Mouse (Mus musculus) spleen, postnatal 14 days (tissue): Measurements from ENCODE around the gene Slc9a9.

ENCODE experiments used
- DNase-seq, 2 experiments: peaks; one replicate each; pipeline ENCODE4 v3.0.0; 2021 to 2022; ENCODE audit warnings: low spot score in 2 of 2

The Slc9a9 gene

DNA sequence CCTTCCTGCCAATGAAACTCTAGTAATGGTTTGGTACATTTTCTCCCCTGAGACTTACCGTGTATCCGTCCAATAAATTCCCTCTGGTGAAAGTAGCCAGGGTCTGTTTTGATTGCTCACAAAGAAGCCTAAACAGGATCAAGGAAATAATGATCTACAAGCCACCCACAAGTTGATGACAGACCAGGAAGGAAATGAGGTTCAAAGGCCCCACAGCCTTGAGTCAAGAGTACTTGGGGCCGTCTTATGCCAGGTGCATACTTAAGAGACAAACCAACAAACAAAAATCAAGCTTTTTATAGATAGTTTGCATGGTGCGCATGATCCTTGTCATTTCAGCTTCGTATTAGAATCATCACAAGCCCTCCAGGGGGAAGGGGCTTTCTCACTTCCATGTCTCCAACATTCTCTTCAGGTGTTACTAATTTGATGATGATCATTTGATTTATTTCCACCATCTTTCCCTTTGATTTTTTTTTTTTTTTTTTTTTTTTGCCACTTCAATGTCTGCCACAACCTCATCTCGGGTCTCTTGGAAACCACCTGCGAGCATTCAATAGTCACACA, 275.9 kb downstream of the Slc9a9 start:
- DNase-seq: no peak

DNA sequence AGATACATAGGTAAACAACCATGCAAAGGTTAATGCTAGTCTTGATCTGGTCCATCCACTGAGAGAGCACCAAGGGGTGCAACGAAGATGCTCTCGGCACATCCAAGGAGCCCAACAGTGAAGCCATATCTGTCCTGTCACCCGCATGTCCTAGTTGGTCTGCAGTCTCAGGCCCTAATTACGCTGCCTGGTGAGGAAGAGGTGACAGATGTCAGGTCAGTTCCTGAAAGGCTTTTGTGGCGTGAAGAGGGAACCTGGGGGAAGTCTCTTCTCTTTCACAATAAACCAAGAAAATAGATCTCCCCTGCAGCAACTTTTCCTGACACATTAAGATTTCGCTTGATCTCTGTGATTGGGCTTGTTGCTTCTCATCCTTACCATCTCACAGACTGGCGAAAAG, 277.5 kb downstream of the Slc9a9 start:
- no peak for DNase-seq

DNA sequence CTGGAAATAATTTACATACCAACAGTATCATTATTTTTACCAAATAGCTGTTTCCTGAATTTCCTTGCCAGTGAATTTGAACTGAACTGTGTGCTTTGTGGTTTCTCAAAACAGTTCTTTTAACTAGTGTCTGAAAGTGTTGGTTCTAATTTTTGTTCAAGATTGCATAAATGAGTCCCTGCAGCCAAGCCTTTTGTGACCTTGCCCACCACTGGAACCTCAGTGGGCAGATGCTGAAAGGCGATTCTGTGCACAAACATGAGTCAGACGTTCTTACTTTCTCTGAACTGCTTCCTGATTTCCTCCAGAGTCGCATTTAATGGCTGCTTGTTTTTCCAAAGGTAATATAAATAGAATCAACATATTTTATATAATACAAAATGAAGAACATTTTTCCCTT, 281.0 kb downstream of the Slc9a9 start:
- no peak for DNase-seq

DNA sequence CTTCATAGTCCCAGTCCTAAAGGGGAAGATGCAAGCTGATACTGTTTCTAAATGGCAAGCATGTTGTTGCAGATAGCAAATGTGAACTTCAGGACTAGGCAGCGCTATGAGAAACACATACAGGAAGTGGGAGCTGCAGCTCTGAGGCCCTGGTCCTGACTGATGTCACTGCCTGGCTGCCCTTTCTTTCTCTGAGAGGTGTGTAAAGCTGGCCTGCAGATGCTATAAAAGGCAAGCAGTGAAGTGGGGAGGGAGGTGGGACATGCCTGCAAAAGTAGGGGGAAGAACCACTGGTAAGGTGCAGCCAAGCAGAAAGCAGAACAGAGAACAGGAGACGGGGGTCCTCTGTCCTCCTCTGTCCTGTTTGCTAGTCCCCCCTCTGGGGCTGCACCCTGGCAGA, 285.9 kb downstream of the Slc9a9 start:
- DNase-seq: no peak

GRCm38 (mm10) chr9:94958382-94958781, 288.7 kb downstream of the Slc9a9 start:
- DNase-seq: no peak

GRCm38 (mm10) chr9:94968596-94969120, 298.9 kb downstream of the Slc9a9 start:
- DNase-seq: no peak

DNA sequence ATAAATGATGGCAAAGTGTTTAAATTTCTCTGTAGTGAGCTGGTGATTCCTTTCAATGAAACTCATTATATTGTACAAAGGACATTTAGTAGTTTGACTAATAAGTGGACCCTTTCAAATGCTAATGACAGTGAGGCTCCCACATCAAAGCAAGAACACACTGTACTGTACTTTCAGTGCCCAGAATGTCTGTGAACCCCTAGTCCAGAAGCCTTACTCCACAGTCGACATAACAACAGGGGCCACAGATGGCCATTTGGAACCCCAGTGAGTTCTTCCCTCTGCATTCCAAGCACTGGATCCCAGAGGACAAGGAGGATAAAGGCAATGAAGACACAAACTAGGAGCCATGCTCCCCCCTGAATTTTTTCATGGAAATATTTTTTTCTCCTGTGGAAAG, 299.4 kb downstream of the Slc9a9 start:
- DNase-seq: no peak

GRCm38 (mm10) chr9:94972021-94972420, 302.3 kb downstream of the Slc9a9 start:
- DNase-seq: no peak

DNA sequence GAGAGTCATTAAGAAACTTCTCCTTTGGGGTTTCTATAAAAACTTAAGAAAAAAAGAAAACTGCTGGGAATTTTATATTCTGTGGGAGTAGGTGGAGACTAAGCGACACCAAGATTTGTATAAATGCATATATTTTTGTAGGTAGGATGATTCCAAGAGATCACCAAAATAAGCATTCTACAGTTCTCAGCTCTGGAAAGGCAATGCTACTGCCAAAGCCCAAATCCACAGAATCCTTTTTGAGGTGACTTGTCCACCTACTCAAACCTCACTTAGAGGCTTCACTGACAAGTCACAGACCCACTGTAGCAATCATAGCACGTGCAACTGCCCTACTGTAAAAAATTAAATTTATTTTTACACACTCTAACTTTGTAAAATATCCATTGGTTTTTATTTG, 303.0 kb downstream of the Slc9a9 start:
- no peak for DNase-seq

GRCm38 (mm10) chr9:94976191-94976590, 306.5 kb downstream of the Slc9a9 start:
- DNase-seq: no peak

- DNase-seq: no peak
Measured at GRCm38 (mm10) chr9:94993575-94993974, 323.9 kb downstream of the Slc9a9 start.

- no peak for DNase-seq
Measured at GRCm38 (mm10) chr9:95020136-95020706, 350.5 kb downstream of the Slc9a9 start.

- DNase-seq: no peak
Measured at GRCm38 (mm10) chr9:95034140-95034970, 364.6 kb downstream of the Slc9a9 start.

- DNase-seq: no peak
Measured at GRCm38 (mm10) chr9:95036209-95036608, 366.5 kb downstream of the Slc9a9 start.

- DNase-seq: no peak
Measured at GRCm38 (mm10) chr9:95042420-95042819, 372.7 kb downstream of the Slc9a9 start.

DNA sequence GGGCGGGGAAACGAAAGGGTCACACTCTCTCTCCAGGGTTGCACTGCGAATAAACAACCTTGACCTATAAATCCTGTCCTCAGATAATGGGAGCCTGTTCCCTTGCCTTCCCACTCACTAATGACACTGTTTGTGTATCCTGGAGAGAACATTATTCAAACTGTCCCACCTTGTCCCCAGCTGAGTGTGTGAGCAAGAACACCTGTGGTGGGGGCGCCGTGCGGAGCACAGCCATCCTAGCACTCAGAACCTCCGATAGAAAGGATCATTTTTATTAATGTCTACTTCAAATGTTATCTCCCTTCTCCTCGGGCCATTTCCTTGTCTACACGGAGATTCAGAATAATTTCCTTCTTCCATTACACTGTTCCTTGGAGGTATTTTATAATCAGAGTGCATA, 382.5 kb downstream of the Slc9a9 start:
- DNase-seq: no peak

GRCm38 (mm10) chr9:95053183-95053582, 383.5 kb downstream of the Slc9a9 start:
- no peak for DNase-seq

GRCm38 (mm10) chr9:95055843-95056242, 386.1 kb downstream of the Slc9a9 start:
- DNase-seq: no peak

- no peak for DNase-seq
Measured at GRCm38 (mm10) chr9:95060702-95061101, 391.0 kb downstream of the Slc9a9 start.

DNA sequence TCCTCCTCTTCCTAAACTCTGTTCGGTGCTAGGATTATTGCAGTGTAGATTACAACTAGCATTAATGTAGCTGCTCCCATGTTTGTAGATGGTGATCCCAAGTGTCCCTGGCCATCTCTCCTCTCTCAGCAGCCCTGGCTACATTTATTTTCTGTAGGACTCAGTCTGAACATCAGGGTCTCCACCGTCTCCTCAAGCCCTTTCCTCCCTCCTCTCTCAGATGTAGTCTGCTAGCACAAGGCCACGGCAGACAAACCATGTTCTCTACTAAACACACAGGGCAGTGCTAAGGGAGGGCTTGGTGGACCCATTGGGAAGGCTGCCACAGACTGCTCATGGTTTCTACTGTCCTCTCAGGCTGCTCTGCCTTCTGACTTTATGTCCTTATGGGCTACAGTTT, 397.3 kb downstream of the Slc9a9 start:
- DNase-seq: no peak

- DNase-seq: no peak
Measured at GRCm38 (mm10) chr9:95068466-95068865, 398.8 kb downstream of the Slc9a9 start.

- DNase-seq: no peak
Measured at GRCm38 (mm10) chr9:95070832-95071519, 401.3 kb downstream of the Slc9a9 start.
